Mouse (Mus musculus): Measurements from ENCODE around the gene Bpi.
A peak's percentile ranks its signal among the peaks of the same experiment; 100 is the strongest.

Bpi gene

DNA sequence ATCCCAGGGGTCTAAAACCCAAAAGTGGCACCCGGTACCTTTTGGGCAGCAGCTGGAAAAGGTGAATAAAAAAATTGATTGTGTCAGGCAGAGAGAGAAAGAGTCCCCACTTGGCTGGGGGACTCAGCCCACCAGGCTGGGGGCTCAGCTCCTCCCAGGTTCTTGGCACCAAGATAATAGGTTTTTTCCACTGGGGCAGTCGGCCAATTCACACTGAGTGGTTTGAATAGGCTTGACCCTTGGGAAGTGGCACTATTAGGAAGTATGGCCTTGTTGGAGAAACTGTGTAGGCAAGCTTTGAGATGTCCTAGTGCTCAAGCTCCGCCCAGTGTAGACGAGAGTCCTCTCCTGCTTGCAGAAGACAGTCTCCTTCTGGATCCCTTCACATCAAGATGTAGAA lies 41.8 kb downstream of the Bpi start:
- DNase-seq: no peak

DNA sequence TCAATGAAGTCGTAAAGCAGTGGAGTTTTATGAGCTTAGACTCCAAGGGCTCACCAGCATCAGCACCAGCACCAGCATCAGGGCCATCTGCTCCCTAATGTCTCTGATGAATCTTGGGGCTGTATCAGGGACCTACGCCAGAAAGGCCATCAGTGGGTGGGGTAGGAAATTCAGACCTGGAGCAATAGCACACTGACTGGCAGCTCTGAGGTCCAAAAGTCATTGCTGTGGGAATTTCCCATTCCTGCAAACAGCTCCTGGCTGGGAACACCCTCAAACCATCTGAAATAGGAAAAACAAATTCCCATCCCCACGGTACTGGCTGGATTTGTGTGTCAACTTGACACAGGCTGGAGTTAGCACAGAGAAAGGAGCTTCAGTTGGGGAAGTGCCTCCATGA lies 44.9 kb downstream of the Bpi start:
- DNase-seq: no peak

DNA sequence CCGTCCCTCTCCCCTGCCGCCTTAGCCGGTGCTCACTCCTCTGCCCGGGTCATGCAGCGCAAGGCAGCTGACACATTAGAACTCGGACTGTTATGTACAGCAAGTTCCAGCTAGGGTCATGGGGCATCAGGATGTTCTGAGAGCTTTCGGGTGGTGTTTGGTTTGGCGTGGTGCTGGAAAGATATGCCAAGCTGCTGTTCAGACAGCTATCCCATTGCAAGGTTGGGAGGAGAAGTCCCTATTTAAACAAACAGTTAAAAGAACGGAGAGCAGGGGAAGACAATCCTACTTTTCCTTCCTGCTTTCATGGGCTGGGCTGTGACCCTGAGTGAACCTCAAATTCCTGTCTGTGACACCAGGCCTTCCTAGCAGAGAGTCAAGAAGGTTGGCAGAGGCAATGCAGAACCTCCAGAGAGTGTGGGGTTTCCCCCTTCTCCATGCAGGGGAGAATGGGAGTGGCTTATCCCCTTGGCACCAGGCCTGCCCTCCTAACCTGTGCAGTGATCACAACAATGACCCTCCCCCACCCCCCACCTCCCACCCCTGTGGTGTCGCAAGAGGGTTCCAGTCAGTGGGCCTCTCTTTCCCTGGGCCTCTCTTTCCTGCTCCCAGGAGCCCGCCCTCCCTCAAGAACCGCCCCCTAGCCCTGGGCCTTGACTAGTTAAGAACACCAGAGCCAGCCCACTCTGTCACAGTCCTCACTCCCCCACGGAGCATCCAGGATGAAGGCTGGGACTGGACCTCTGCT lies 48.2 kb downstream of the Bpi start, which contains the start of gene Lbp:
Gene Lbp (plus strand): TSS at position 546 of the 748 bp plus-strand sequence.
- no peak for DNase-seq

DNA sequence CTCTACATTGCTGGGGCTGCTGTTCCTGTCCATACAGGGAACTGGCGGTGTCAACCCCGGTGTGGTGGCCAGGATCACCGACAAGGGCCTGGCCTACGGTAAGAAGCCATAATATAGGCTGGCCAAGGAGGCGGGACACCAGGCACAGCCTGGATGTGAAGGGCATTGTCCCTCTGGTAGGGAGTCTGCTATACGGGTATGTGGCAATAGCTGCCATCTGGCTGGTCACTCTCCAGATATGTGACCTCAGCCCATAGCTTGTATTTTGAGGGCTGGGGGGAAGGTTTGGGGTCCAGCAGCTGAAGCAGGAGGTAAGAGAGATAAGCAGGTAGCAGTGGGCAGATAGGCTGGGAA lies 48.8 kb downstream of the Bpi start:
- no peak for DNase-seq

DNA sequence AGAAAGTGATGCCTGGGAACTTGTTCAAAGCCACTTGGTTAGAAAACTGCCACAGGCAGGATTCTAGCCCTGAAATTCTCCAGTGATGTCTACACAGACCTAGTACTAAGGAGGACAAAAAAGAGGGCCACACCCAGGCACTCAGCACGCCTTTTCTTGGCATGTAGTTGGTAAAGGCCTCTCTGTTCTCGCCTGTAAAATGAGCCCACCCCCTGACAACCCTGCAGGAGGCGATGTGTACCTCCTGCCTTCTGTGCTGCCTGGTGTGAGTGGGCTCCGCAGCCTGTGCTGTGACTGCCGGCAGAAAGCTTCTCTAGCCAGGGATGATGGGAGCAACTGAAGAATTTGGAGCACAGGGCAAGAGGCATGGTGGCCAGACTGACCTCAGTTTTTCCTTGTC lies 50.4 kb downstream of the Bpi start:
- peak; percentile 39 for DNase-seq

DNA sequence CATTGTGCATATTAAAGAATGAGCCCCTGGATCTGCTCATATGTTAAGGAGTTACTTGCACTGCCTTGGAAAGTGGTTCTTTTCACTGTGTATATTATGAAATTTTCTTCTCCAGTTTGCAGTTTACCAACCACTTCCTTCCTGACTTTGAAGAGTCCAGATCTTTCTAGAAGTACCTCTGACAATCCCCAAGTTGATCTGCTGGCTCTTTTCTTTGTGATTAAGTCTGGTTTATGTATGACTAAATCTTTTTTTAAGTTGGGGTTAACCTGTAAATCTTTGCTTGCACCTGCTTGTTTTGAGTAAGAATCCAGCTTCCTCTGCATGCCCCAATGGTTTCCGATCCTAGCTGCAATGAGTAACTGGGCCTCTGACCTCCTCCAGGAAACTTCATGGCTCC lies 55.2 kb downstream of the Bpi start:
- DNase-seq: no peak

DNA sequence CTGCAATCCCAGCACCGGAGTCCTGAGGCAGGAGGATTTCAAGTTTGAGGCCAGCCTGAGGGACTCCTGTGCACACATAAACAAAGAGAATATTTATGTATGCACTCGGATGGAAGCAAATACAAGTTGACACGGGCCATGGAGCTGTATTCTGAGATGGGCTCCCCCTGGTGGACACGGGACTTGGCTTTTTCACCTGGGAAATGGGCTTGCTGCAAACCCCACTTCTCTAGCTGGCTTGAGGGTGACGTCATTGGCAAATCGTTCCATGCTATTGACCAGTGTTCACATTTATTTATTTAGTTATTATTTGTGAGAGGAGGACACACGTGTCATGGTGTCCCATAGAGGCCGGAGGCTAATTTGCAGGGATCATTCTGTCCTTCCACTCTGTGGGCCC lies 58.5 kb downstream of the Bpi start:
- DNase-seq: no peak

DNA sequence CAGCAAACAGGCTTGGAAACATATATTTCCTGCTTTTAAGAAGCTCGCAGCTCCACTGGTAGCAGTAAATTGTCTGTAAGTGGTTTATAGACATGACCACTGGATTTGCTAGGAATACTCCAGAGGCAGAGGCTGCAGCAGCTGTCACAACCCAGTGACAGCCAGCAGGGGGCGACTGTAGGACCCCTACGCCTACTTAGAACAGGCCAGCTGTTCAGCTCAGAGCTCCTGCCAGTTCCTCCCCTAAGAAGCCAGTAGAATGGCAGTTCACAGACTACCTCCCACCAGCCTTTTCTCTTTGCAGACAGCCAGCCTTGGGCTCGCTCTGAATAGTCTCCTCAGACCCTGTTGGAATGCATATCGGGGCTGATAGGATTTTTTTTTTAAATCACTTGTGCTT lies 59.1 kb downstream of the Bpi start:
- DNase-seq: peak; percentile 74

DNA sequence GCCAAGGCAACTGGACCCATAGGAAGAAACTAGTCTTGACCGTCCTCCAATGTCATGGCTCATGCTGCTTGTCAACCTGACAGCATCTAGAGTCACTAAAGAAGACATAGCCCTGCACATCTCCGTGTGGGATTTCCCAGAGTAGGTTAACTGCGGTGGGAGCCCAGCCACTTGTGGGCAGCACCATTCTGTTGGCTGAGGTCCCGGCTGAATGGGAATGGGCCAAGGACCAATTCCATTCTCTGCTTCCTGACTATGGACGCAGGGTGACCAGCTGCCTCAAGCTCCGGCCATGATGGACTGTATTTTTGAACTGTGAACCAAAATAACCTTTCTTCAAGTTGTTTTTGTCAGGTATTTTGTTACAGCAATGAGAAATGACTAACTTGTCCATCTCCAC lies 63.7 kb downstream of the Bpi start:
- DNase-seq: no peak

DNA sequence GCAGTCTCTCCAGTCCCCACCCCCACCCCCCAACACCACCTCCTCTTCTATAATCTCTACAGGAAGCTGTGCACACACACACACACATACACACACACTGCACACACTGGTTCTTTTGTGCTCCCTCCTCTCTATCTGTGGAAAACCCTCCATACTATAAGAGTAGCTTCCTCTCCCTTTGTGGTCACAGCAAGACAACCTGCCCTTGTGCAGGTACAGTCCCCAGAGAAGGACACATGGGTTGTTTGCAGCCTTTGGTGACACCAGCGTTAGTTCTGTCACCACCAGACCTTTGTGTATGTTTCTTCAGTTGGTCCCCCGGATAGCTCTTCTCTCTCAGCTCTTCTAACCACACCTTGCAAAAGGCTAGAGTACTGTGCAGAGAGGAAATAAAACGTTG lies 65.0 kb downstream of the Bpi start:
- DNase-seq: no peak

DNA sequence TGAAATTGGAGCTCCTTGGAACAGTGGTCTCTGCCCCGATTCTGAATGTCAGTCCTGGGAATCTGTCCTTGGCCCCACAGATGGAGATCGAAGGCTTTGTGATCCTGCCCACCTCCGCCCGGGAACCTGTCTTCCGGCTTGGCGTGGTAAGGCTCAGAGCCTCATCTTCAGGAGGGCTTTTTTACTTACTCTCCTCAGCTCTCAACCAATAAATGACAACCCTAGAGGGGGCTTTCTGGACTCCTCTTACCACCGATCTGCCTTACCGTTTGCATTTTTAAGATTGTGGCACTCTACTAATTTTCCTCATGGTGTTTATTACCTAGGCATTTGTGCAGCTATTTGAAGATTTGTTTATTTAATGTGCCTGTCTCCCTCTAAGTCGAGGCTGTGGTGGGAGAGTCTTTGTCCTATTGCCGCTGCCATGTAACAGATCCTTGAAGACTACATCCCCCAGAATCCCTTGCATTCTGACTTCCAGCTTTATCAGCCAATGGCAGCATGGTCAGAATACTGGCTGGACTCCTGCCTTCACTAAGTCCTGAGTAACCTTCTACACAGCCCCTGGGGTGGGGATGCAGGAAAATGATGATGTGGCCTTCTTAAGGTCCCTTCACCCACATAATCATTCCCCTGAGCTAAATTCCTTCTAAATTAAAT lies 66.8 kb downstream of the Bpi start:
- DNase-seq: peak; percentile 15

DNA sequence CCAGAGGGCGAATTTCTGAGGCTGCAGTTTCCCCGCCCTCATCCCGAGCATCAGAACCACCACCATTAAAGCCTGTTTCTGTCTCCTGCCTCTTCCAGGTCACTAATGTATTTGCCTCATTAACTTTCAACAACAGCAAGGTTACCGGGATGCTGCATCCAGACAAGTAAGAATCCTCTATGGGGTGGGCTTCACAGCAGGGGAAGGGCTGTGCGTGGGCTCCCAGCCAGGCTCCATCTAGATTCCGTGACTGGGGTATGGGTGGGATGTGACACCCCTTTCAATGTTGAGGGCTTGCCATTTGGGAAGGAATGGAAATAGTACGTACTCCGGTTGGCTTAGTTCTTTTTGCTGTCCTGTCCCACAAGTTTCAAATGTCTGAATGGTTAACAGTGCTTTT lies 67.7 kb downstream of the Bpi start:
- DNase-seq: no peak
